Mouse (Mus musculus) intestine, postnatal 0 days (tissue): Measurements from ENCODE around the gene Fgf18. TPM values are rescaled to one million over a fixed set of nuclear protein-coding genes. Genes with fewer than 3 reads are reported as not detected.

ENCODE experiments used
- ATAC-seq: fragments of 200-750 bp; cut with Nextera tagmentation; 2 replicates; pipeline ENCODE4 v1.8.0; 2017; ENCODE audit warnings: mild to moderate bottlenecking, moderate TSS enrichment, moderate library complexity
- H3K27ac ChIP-seq: fragments of 300-500 bp; sonication (generic); 2 replicates; pipeline ENCODE4 v1.5.1; 2014; ENCODE audit warnings: mild to moderate bottlenecking, low read depth, low read length, moderate library complexity
- H3K27me3 ChIP-seq: fragments of 300-500 bp; sonication (generic); replicated peaks from 2 replicates; pipeline ENCODE4 v1.6.1; 2014; ENCODE audit warnings: low read length, mixed read lengths; ENCODE audit not compliant: control insufficient read depth, insufficient read depth
- H3K36me3 ChIP-seq: fragments of 300-500 bp; sonication (generic); 2 replicates; pipeline ENCODE4 v1.6.1; 2014; ENCODE audit warnings: mild to moderate bottlenecking, moderate library complexity; ENCODE audit not compliant: control insufficient read depth, insufficient read depth
- H3K4me1 ChIP-seq: fragments of 300-500 bp; sonication (generic); replicated peaks from 2 replicates; pipeline ENCODE4 v1.6.1; 2014; ENCODE audit warnings: antibody characterized with exemption, low read length, mixed read lengths; ENCODE audit not compliant: control insufficient read depth, insufficient read depth
- H3K4me2 ChIP-seq: fragments of 300-500 bp; sonication (generic); replicated peaks from 2 replicates; pipeline ENCODE4 v1.6.1; 2014; ENCODE audit warnings: low read depth, mild to moderate bottlenecking, moderate library complexity
- H3K4me3 ChIP-seq: fragments of 300-500 bp; sonication (generic); 2 replicates; pipeline ENCODE4 v1.5.1; 2014; ENCODE audit warnings: low read depth, low read length
- H3K9ac ChIP-seq: fragments of 300-500 bp; sonication (generic); 2 replicates; pipeline ENCODE4 v1.6.1; 2014; ENCODE audit warnings: mild to moderate bottlenecking, low read depth, low read length
- H3K9me3 ChIP-seq: fragments of 300-500 bp; sonication (generic); 2 replicates; pipeline ENCODE4 v1.6.1; 2016; ENCODE audit warnings: mixed run types; ENCODE audit not compliant: control insufficient read depth
- CTCF ChIP-seq: sonication (generic); IDR thresholded peaks from 2 replicates; pipeline ENCODE4 v1.5.1; 2016; ENCODE audit warnings: low read depth, mild to moderate bottlenecking, control low read depth, antibody characterized with exemption, moderate library complexity
- WGBS: fragments of 180-500 bp; shearing (Covaris S2); extraction: QIAGEN DNeasy Blood & Tissue Kit; methylation state at CpG from one replicate; pipeline ENCODE4 v1.1.7; 2014; 5-methylcytosine and 5-hydroxymethylcytosine counted together
- polyA plus RNA-seq: library from polyadenylated mRNA; unstranded; fragments of >200 nt; fragmentation: Nextera tagmentation; extraction: Ambion mirVana; gene quantifications from 2 replicates; pipeline ENCODE4 v1.2.1, GENCODE M21; 2015

Gene Fgf18
- polyA plus RNA-seq, 1 experiment from 2014 or later: 1.1 TPM

DNA sequence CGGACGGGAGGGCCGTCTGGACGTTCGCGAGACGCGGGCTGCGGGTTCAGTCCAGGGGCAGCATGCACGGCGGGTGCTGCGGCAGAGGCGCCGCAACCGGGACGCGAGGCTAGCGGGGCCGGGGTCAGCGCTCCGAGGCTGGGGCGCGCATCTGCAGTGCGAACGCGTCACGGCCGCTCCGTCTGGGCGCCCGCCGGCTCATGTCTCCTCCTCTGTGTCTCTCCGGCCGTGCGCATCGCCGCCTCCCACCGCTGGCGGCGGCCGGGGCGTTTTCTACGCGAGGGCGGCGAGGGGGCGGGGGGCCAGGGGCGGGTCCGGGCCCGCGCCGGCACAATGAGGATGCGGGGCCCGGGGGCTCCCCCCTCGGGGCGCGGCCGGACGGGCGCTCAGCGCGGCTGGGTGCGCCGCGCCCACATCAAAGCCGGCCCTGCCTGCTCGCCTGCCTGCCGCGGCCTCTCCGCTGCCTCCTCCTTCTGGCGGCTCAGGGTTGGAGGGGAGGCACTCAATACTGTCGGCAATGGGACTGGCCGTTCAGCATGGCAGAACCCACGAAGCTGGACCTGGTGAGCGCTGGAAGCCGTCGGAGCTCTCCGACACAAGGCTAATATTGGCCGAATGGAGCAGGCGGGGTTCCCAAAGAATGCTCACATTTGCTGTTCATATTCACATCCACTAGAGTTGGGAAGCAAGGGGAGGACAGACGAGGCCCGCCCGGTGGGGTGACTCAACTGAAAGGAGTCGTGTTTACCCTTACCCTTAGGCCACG, 555 bp upstream of the Fgf18 start:
- H3K4me1 ChIP-seq: no peaks in the 10 kb centered on the region; the same call in 1 of the 2 replicates
- H3K9me3 ChIP-seq: no peaks in the 10 kb centered on the region
- WGBS: under 1% methylated on average over 66 of the region's 85 CpGs
- H3K9ac ChIP-seq: 0 out of 2 replicates have a peak overlapping the region, but pooled peaks have one; percentile 22
- peaks cover 28% of the 10 kb centered on the region for H3K36me3 ChIP-seq
- H3K4me2 ChIP-seq: peak overlapping the region; percentile 95
- peaks cover 37% of the 10 kb centered on the region; the same call in 1 of the 2 replicates for H3K27me3 ChIP-seq
- TF ChIP-seq CTCF: 0 out of 2 replicates have a peak, but pooled peaks have one; percentile 0
- no peak overlapping the region for H3K27ac ChIP-seq
- peak overlapping the region; percentile 57 for H3K4me3 ChIP-seq
- ATAC-seq: peak; percentile 42

DNA sequence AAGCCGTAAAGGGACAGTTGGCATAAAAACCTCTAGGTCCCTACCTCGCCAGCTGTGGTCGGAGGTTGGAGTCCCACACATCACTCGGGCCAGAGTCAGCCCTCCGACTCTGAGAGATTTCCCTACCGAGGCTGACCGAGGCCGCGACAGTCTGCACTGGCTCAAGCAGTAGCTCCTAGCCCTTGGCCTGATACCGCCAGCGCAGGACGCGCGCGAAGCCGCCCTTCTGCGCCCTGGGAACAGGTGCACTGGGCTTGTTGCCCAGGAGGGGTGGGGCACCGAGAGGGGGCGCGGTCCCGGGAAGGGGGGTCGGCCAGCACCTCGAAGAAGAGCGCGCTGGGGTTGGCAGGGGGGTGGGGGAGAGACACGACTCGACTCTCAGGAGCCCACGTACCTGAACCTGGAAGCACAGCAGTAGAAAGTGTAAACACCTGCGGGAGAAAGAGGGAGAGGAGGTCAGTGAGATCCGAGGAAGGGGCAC, 509 bp downstream of the Fgf18 start:
- 0 out of 2 replicates have a peak, but pooled peaks have one; percentile 8 for TF ChIP-seq CTCF
- peak overlapping the region; percentile 95 for H3K4me2 ChIP-seq
- ATAC-seq: no peak
- H3K36me3 ChIP-seq: peaks cover 22% of the 10 kb centered on the region
- no peak overlapping the region for H3K27ac ChIP-seq
- H3K4me1 ChIP-seq: no peaks in the 10 kb centered on the region; the same call in 1 of the 2 replicates
- peak overlapping the region; percentile 57 for H3K4me3 ChIP-seq
- H3K27me3 ChIP-seq: peaks cover 37% of the 10 kb centered on the region; the same call in 1 of the 2 replicates
- H3K9me3 ChIP-seq: no peaks in the 10 kb centered on the region
- H3K9ac ChIP-seq: no peak overlapping the region
- WGBS: 2% methylated on average over 30 of the region's 30 CpGs

- Histone ChIP-seq H3K4me1 (no peaks in the 10 kb centered on the region; the same call in 1 of the 2 replicates), H3K4me3 (no peak overlapping the region), H3K4me2 (peak overlapping the region; percentile 95; the same call in 1 of the 2 replicates), H3K36me3 (peaks cover 16% of the 10 kb centered on the region), H3K27me3 (peaks cover 37% of the 10 kb centered on the region; the same call in 1 of the 2 replicates), H3K9me3 (no peaks in the 10 kb centered on the region), H3K9ac (no peak overlapping the region), H3K27ac (no peak overlapping the region)
- no peak for TF ChIP-seq CTCF
- 13% methylated on average over 9 of the region's 9 CpGs for WGBS
- no peak for ATAC-seq
Measured at GRCm38 (mm10) chr11:33146143-33146497, 1.1 kb downstream of the Fgf18 start.

- no peaks in the 10 kb centered on the region for H3K9me3 ChIP-seq
- ATAC-seq: no peak
- H3K9ac ChIP-seq: no peak overlapping the region
- peaks cover 37% of the 10 kb centered on the region; the same call in 1 of the 2 replicates for H3K27me3 ChIP-seq
- H3K27ac ChIP-seq: no peak overlapping the region
- no peak overlapping the region for H3K4me3 ChIP-seq
- 41% methylated on average over 7 of the region's 7 CpGs for WGBS
- H3K4me2 ChIP-seq: 0 out of 2 replicates have a peak overlapping the region, but pooled peaks have one; percentile 95
- H3K4me1 ChIP-seq: no peaks in the 10 kb centered on the region; the same call in 1 of the 2 replicates
- peaks cover 11% of the 10 kb centered on the region for H3K36me3 ChIP-seq
- no peak for TF ChIP-seq CTCF
Measured at GRCm38 (mm10) chr11:33145201-33146142, 1.7 kb downstream of the Fgf18 start.

- 30% methylated on average over 9 of the region's 9 CpGs for WGBS
- no peaks in the 10 kb centered on the region for H3K9me3 ChIP-seq
- no peak for TF ChIP-seq CTCF
- H3K4me1 ChIP-seq: no peaks in the 10 kb centered on the region; the same call in 1 of the 2 replicates
- no peak for ATAC-seq
- H3K27me3 ChIP-seq: peaks cover 37% of the 10 kb centered on the region; the same call in 1 of the 2 replicates
- no peak overlapping the region for H3K9ac ChIP-seq
- H3K27ac ChIP-seq: no peak overlapping the region
- H3K36me3 ChIP-seq: no peaks in the 10 kb centered on the region
- no peak overlapping the region for H3K4me3 ChIP-seq
- H3K4me2 ChIP-seq: no peak overlapping the region
Measured at GRCm38 (mm10) chr11:33143906-33144305, 3.3 kb downstream of the Fgf18 start.
